Mouse (Mus musculus) ES-E14 (cell line): ENCODE results near the gene Mapkap1.
"Not testable (repeated sequence)": the region's sequence is repeated elsewhere in the genome, so short reads cannot be mapped to it uniquely, and the experiment has no call there.

ENCODE experiments used
- CHD2 ChIP-seq: IDR thresholded peaks from 2 replicates; pipeline ENCODE4 v1.6.1; 2014; ENCODE audit warnings: mild to moderate bottlenecking, low read depth, low read length, inconsistent platforms
- HCFC1 ChIP-seq: IDR thresholded peaks from 2 replicates; pipeline ENCODE4 v1.6.1; 2012; ENCODE audit warnings: low read length, inconsistent platforms, borderline replicate concordance; ENCODE audit not compliant: insufficient read depth
- MAFK ChIP-seq: IDR thresholded peaks from 2 replicates; pipeline ENCODE4 v1.6.1; 2014; ENCODE audit warnings: mild to moderate bottlenecking, low read depth, low read length, inconsistent platforms; ENCODE audit not compliant: insufficient read depth
- ZC3H11A ChIP-seq: IDR thresholded peaks from 2 replicates; pipeline ENCODE4 v1.6.1; 2012; ENCODE audit warnings: low read depth, mild to moderate bottlenecking, inconsistent platforms, low read length, borderline replicate concordance
- ZNF384 ChIP-seq: IDR thresholded peaks from 2 replicates; pipeline ENCODE4 v1.6.1; 2012; ENCODE audit warnings: low read depth, low read length, inconsistent platforms

GRCm38 (mm10) chr2:34432887-34433286, 26.3 kb downstream of the Mapkap1 start:
- not testable (repeated sequence) for TF ChIP-seq ZC3H11A, CHD2, MAFK, HCFC1, ZNF384
